Mouse (Mus musculus) ovary, adult 18-20 months (tissue): ENCODE measurements around the gene Tlr3.

Experiments used
- DNase-seq: peaks from one replicate; pipeline ENCODE4 v3.0.0; 2022; ENCODE audit warnings: low spot score, mixed read lengths

Tlr3 gene

GRCm38 (mm10) chr8:45410882-45411281 is at the start of gene Tlr3:
Gene Tlr3, minus strand, starts transcription at chr8:45411080.
- no peak for DNase-seq

GRCm38 (mm10) chr8:45457874-45458273 is 47.0 kb upstream of the Tlr3 start:
- DNase-seq, result no peak

GRCm38 (mm10) chr8:45454426-45454825 is 43.5 kb upstream of the Tlr3 start:
- DNase-seq, result peak; percentile 6

GRCm38 (mm10) chr8:45452115-45452514 is 41.2 kb upstream of the Tlr3 start:
- DNase-seq, result no peak

- DNase-seq, result no peak
Observed at GRCm38 (mm10) chr8:45448842-45449241, 38.0 kb upstream of the Tlr3 start.

GRCm38 (mm10) chr8:45448257-45448656 is 37.4 kb upstream of the Tlr3 start:
- DNase-seq, result no peak

GRCm38 (mm10) chr8:45438899-45439535 is 28.1 kb upstream of the Tlr3 start:
- DNase-seq, result no peak

- no peak for DNase-seq
Observed at GRCm38 (mm10) chr8:45420151-45420550, 9.3 kb upstream of the Tlr3 start.

GRCm38 (mm10) chr8:45414965-45415364 is 4.1 kb upstream of the Tlr3 start:
- no peak for DNase-seq

- peak; percentile 65 for DNase-seq
Observed at GRCm38 (mm10) chr8:45410146-45410880, 567 bp downstream of the Tlr3 start.

- no peak for DNase-seq
Observed at GRCm38 (mm10) chr8:45409702-45410101, 1.2 kb downstream of the Tlr3 start.

- no peak for DNase-seq
Observed at GRCm38 (mm10) chr8:45383250-45383649, 27.6 kb downstream of the Tlr3 start.

GRCm38 (mm10) chr8:45381963-45382347 is 28.9 kb downstream of the Tlr3 start, which contains the start of gene Fam149a:
Gene Fam149a, minus strand, starts transcription at chr8:45382291.
- no peak for DNase-seq

- DNase-seq, result no peak
Observed at GRCm38 (mm10) chr8:45381075-45381962, 29.6 kb downstream of the Tlr3 start.

- DNase-seq, result no peak
Observed at GRCm38 (mm10) chr8:45380598-45380997, 30.3 kb downstream of the Tlr3 start.

- DNase-seq, result no peak
Observed at GRCm38 (mm10) chr8:45374071-45374470, 36.8 kb downstream of the Tlr3 start.

- no peak for DNase-seq
Observed at GRCm38 (mm10) chr8:45367154-45367553, 43.7 kb downstream of the Tlr3 start.

GRCm38 (mm10) chr8:45363220-45363619 is 47.7 kb downstream of the Tlr3 start:
- no peak for DNase-seq

GRCm38 (mm10) chr8:45362323-45362722 is 48.6 kb downstream of the Tlr3 start:
- no peak for DNase-seq

- DNase-seq, result no peak
Observed at GRCm38 (mm10) chr8:45359091-45359605, 51.7 kb downstream of the Tlr3 start.

GRCm38 (mm10) chr8:45358132-45358918 is 52.6 kb downstream of the Tlr3 start:
- DNase-seq, result no peak

- DNase-seq, result no peak
Observed at GRCm38 (mm10) chr8:45355809-45356208, 55.1 kb downstream of the Tlr3 start.
